Mouse (Mus musculus): ENCODE results near the gene Madd.

Madd gene

GRCm38 (mm10) chr2:91101124-91101740 is 82.4 kb downstream of the Madd start:
- in situ Hi-C loops (cut with MboI; ENCODE audit: low sequenced_read_pairs) = no loop called here

DNA sequence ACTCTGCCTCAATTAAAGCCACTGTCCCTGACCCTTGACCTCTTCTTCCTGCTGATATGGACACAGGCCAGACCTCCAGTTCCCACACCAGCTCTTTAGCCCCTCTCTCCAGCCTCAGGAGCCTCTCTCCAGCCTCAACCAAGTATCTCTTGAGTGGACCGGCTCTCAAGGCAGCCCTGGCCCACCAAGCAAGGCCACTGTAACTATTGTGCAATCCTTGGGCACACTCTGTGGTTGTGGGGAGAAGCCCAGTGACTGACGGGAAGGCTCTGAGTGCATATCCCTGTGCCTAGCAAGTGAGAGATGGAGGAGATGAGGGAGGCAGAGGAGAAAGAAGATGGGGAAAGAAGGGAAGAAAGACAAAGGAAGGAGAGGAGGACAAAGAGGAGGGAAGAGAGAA is 85.5 kb downstream of the Madd start:
- in situ Hi-C loops (cut with MboI; ENCODE audit: low sequenced_read_pairs) = no loop called here

- in situ Hi-C loops (cut with MboI; ENCODE audit: low sequenced_read_pairs) = no loop called here
Measured at GRCm38 (mm10) chr2:91097015-91097414, 86.6 kb downstream of the Madd start.

DNA sequence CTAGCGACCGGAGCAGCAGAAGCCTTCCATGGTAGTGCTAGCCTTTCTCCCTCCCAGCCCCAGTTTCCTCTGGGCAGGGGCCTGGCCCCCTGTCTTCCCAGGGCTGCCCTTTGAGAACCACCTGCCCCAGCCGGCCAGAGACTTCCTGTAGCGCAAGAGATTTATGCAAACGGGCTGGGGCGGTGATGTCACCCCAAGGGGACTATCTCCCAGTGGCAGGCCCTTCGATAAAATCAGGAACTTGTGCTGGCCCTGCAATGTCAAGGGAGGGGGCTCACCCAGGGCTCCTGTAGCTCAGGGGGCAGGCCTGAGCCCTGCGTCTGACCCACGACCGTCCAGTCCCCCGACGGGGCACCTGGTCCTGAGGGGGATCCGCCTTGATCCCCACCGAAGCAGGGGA is 87.1 kb downstream of the Madd start:
- in situ Hi-C loops (cut with MboI; ENCODE audit: low sequenced_read_pairs) = no loop called here

- in situ Hi-C loops (cut with MboI; ENCODE audit: low sequenced_read_pairs) = no loop called here
Measured at GRCm38 (mm10) chr2:91090827-91091226, 92.8 kb downstream of the Madd start.

- in situ Hi-C loops (cut with MboI; ENCODE audit: low sequenced_read_pairs) = no loop called here
Measured at GRCm38 (mm10) chr2:91090208-91090607, 93.4 kb downstream of the Madd start.

DNA sequence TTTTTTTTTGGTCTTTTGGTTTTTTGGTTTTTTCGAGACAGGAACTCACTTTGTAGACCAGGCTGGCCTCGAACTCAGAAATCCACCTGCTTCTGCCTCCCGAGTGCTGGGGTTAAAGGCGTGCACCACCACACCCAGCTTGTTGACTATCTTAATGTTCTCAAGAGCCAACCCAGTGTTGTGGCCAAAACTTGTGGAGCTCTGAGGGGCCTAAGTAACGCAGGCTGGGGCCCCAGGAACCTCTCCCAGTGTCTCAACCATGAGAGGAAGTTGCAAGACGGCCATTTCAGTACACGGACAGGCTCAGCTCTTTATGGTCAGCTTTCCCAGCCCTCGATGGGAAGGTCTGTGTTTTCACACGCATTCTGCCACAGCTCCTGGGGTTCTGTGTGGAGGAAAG is 94.7 kb downstream of the Madd start:
- in situ Hi-C loops (cut with MboI; ENCODE audit: low sequenced_read_pairs) = no loop called here

GRCm38 (mm10) chr2:91087453-91087852 is 96.2 kb downstream of the Madd start:
- in situ Hi-C loops (cut with MboI; ENCODE audit: low sequenced_read_pairs) = no loop called here
